Comparison of ENCODE assay signal across 13 mouse cellular contexts in genomic region chr2:62574250-62574649, GRCm38 (mm10). TPM values are rescaled to one million over a fixed set of nuclear protein-coding genes. Genes with fewer than 3 reads are reported as not detected.
A peak's percentile ranks its signal among the peaks of the same experiment; 100 is the strongest.
DNase-seq lines count a peak whose midpoint lies in the region; ATAC-seq and TF ChIP-seq lines count a peak whose summit lies in the region.
"Had no signal": no experiment of that assay in that cellular context is flagged by ENCODE, and none has a peak within 500 bp of the region (broad histone marks: within the 10 kb centered on the region; RNA-seq: fewer than 3 reads in every experiment).

No protein-coding gene starts in this region.

- no peaks in the 10 kb centered on the region for H3K9me3 ChIP-seq in stomach, embryonic 16.5 days (replicated peaks; ENCODE audit: control insufficient read depth, low read length)
- H3K9me3 ChIP-seq: forebrain, embryonic 12.5 days; heart, embryonic 13.5 days had no signal

- H3K4me2 ChIP-seq in stomach, embryonic 16.5 days (ENCODE audit: low read depth, low read length), result peak overlapping the region; percentile 38
- H3K4me2 ChIP-seq: forebrain, embryonic 12.5 days; liver, embryonic 11.5 days had no signal

- no peaks in the 10 kb centered on the region for H3K4me1 ChIP-seq in stomach, embryonic 16.5 days (ENCODE audit: control insufficient read depth, insufficient read depth, low read length)
- H3K4me1 ChIP-seq: forebrain, embryonic 12.5 days; heart, embryonic 13.5 days had no signal

- intact Hi-C loops in left cerebral cortex, postnatal 14 days (cut with DNase I), result no loop called here
- intact Hi-C loops in left cerebral cortex, adult 2 months (cut with DNase I), result loop anchor here (1.0 to 5.0 kb wide), 4 partner anchors 49 to 273 kb away; no protein-coding TSS in a partner anchor
- intact Hi-C loops in gastrocnemius, postnatal 36 days (cut with DNase I), result no loop called here

- no peak overlapping the region for H3K9ac ChIP-seq in stomach, embryonic 16.5 days (ENCODE audit: low read length)
- H3K9ac ChIP-seq: forebrain, embryonic 12.5 days; heart, embryonic 13.5 days had no signal

- H3K36me3 ChIP-seq in stomach, embryonic 16.5 days (ENCODE audit: control insufficient read depth, insufficient read depth, low read length), result no peaks in the 10 kb centered on the region
- H3K36me3 ChIP-seq: forebrain, embryonic 12.5 days; heart, embryonic 13.5 days had no signal

- no peak; the same call in 1 of the 2 replicates for TF ChIP-seq CTCF in left cerebral cortex, adult 2 months (IDR thresholded peaks at IDR 0.05)

- H3K4me3 ChIP-seq in left cerebral cortex, adult 2 months, result no peak overlapping the region
- no peak overlapping the region for H3K4me3 ChIP-seq in stomach, embryonic 16.5 days (replicated peaks; ENCODE audit: low read length)
- H3K4me3 ChIP-seq: forebrain, embryonic 12.5 days had no signal

- WGBS in stomach, embryonic 16.5 days, result 44% methylated on average over 7 of the region's 7 CpGs

- no peak for ATAC-seq in stomach, embryonic 16.5 days (ENCODE audit: insufficient read depth, low FRiP score)
- ATAC-seq: hindbrain, embryonic 16.5 days had no signal

- no peaks in the 10 kb centered on the region for H3K27me3 ChIP-seq in stomach, embryonic 16.5 days (ENCODE audit: control insufficient read depth, insufficient read depth, low read length)
- H3K27me3 ChIP-seq: forebrain, embryonic 12.5 days; heart, embryonic 13.5 days had no signal

- H3K27ac ChIP-seq in left cerebral cortex, adult 2 months, result peak overlapping the region; percentile 84
- peak overlapping the region; percentile 57 for H3K27ac ChIP-seq in stomach, embryonic 16.5 days (ENCODE audit: low read length)
- H3K27ac ChIP-seq: forebrain, embryonic 12.5 days had no signal

- peak; percentile 36 for DNase-seq in embryo, embryonic 11 days
- no peak for DNase-seq in embryo, embryonic 10 days (ENCODE audit: low spot score)
- peak; percentile 22 for DNase-seq in left cerebral cortex, adult 11 months (ENCODE audit: low spot score)
- no peak for DNase-seq in left cerebral cortex, postnatal 14 days (ENCODE audit: low spot score in 2 of 2)
- peak; percentile 11 to 22 for DNase-seq in left cerebral cortex, adult 2 months (ENCODE audit: extremely low spot score in 1 of 2, low spot score in 2 of 2)
- DNase-seq in gastrocnemius, postnatal 36 days, result no peak
- DNase-seq in adrenal gland, postnatal 25 days, result no peak
- DNase-seq: lung, postnatal 36 days had no signal

RNA-seq across cellular contexts. Expression of gene Fap, which starts 0.4 kb away (rescaled TPM):
- total RNA-seq in left cerebral cortex, postnatal 14 days (2021), result 1 to 10 TPM; 3.3 to 3.6 TPM
- total RNA-seq in left cerebral cortex, adult 2 months (2021), result 1 to 10 TPM; 4.0 to 4.2 TPM
- 17.1 and 18.4 TPM in 2 replicates for polyA plus RNA-seq in stomach, embryonic 16.5 days (2015; fragmentation: Nextera tagmentation; extraction: Ambion mirVana)
- total RNA-seq in gastrocnemius, postnatal 36 days (2021), result 1 to 10 TPM; 5.9 to 7.7 TPM
- 2.5 and 3.5 TPM in 2 replicates for total RNA-seq in adrenal gland, postnatal 25 days (2021)

Comparison
In these comparisons a context has a peak if more than half of its experiments do, and no peak if none do; other contexts are left out.
1. DNase-seq: peak in embryo, embryonic 11 days (single experiment), left cerebral cortex, adult 11 months (single experiment) and left cerebral cortex, adult 2 months (2 of 2); none in embryo, embryonic 10 days (single experiment), left cerebral cortex, postnatal 14 days (0 of 2), gastrocnemius, postnatal 36 days (0 of 2) and adrenal gland, postnatal 25 days (single experiment).